Mouse (Mus musculus): ENCODE data around the gene Srcin1.

GRCm38 (mm10) chr11:97487656-97488055, 88.3 kb downstream of the Srcin1 start:
- TF ChIP-seq CTCF (IDR thresholded peaks at IDR 0.05; ENCODE audit: control insufficient read depth, insufficient read depth, insufficient read length) (no peak), MAX (IDR thresholded peaks at IDR 0.05) (no peak), FOSL1 (IDR thresholded peaks at IDR 0.05; ENCODE audit: insufficient read depth, low read length, poor library complexity, severe bottlenecking) (no peak), MYOG (IDR thresholded peaks at IDR 0.05; ENCODE audit: control insufficient read depth, extremely low read depth, insufficient read length) (no peak), USF1 (IDR thresholded peaks at IDR 0.05; ENCODE audit: low read depth) (no peak)

All from C2C12 (cell line).